Mouse (Mus musculus) CH12.LX (cell line): Measurements from ENCODE around the gene Cacna1h. TPM values are rescaled to one million over a fixed set of nuclear protein-coding genes. Genes with fewer than 3 reads are reported as not detected.

ENCODE experiments used
- DNase-seq: peaks from one replicate; pipeline ENCODE4 v3.0.0-alpha.2; 2013; ENCODE audit errors: extremely low read depth
- H3K27ac ChIP-seq: 2 replicates; pipeline ENCODE4 v1.5.1; 2012; ENCODE audit warnings: low read depth, mild to moderate bottlenecking, control low read depth, moderate library complexity; ENCODE audit not compliant: insufficient read depth
- H3K27me3 ChIP-seq: replicated peaks from 2 replicates; pipeline ENCODE3; 2012; ENCODE audit warnings: inconsistent platforms
- H3K36me3 ChIP-seq, 2 experiments: replicated peaks in 1 of 2; 2 replicates each; pipeline versions ENCODE3 to v1.6.1; 2012; ENCODE audit warnings: inconsistent platforms in 1 of 2, low read length in 1 of 2, mild to moderate bottlenecking in 1 of 2, mixed read lengths in 1 of 2, moderate library complexity in 1 of 2; ENCODE audit not compliant: control insufficient read depth in 1 of 2, insufficient read depth in 1 of 2
- H3K4me1 ChIP-seq, 2 experiments: 2 replicates each; pipeline ENCODE4 v1.6.1; 2012; ENCODE audit warnings: inconsistent platforms in 1 of 2, moderate library complexity in 1 of 2; ENCODE audit not compliant: insufficient read depth in 2 of 2, control insufficient read depth in 1 of 2
- H3K4me2 ChIP-seq: 2 replicates; pipeline ENCODE4 v1.6.1; 2012; ENCODE audit warnings: low read depth, mild to moderate bottlenecking, control low read depth; ENCODE audit not compliant: poor library complexity, insufficient read depth, severe bottlenecking
- H3K4me3 ChIP-seq, 3 experiments: fragments of 150-350 bp in 1 of 3; sonication (generic) in 1 of 3; replicated peaks in 1 of 3; 2 replicates each; pipeline versions ENCODE3 to v1.5.1; 2011 to 2012; ENCODE audit warnings: low read depth in 2 of 3, low read length in 2 of 3, mild to moderate bottlenecking in 2 of 3, moderate library complexity in 2 of 3, control low read depth in 1 of 3, improper control_type of control experiment in 1 of 3, inconsistent platforms in 1 of 3, mixed read lengths in 1 of 3; ENCODE audit not compliant: poor library complexity in 1 of 3
- H3K79me2 ChIP-seq: replicated peaks from 2 replicates; pipeline ENCODE4 v1.6.1; 2012; ENCODE audit warnings: mild to moderate bottlenecking, moderate library complexity; ENCODE audit not compliant: control insufficient read depth, poor library complexity, insufficient read depth, severe bottlenecking; ENCODE audit errors: extremely low read depth
- H3K9ac ChIP-seq: 2 replicates; pipeline ENCODE4 v1.6.1; 2012; ENCODE audit warnings: low read depth, mild to moderate bottlenecking, control low read depth, moderate library complexity; ENCODE audit not compliant: insufficient read depth
- H3K9me3 ChIP-seq: replicated peaks from 2 replicates; pipeline ENCODE3; 2012; ENCODE audit warnings: low read length, inconsistent platforms, mixed read lengths
- CTCF ChIP-seq, 2 experiments: IDR thresholded peaks in 1 of 2; conservative IDR thresholded peaks in 1 of 2; 2 replicates each; pipeline ENCODE4 v1.5.1; 2011 to 2012; ENCODE audit warnings: low read depth in 2 of 2, low read length in 2 of 2, improper control_type of control experiment in 1 of 2, inconsistent platforms in 1 of 2, mild to moderate bottlenecking in 1 of 2, moderate library complexity in 1 of 2
- E2F4 ChIP-seq: IDR thresholded peaks from 2 replicates; pipeline ENCODE4 v1.6.1; 2011; ENCODE audit warnings: low read depth, low read length, improper control_type of control experiment; ENCODE audit not compliant: insufficient replicate concordance
- EP300 ChIP-seq: IDR thresholded peaks from 2 replicates; pipeline ENCODE4 v1.6.1; 2011; ENCODE audit warnings: low read length, improper control_type of control experiment
- GABPA ChIP-seq: IDR thresholded peaks from 2 replicates; pipeline ENCODE4 v1.6.1; 2012; ENCODE audit warnings: low read depth, low read length, improper control_type of control experiment, inconsistent platforms; ENCODE audit not compliant: insufficient replicate concordance
- IRF4 ChIP-seq: IDR thresholded peaks from 2 replicates; pipeline ENCODE4 v1.6.1; 2014; ENCODE audit warnings: low read depth, mild to moderate bottlenecking, inconsistent platforms, low read length, improper control_type of control experiment
- JUN ChIP-seq: IDR thresholded peaks from 2 replicates; pipeline ENCODE4 v1.6.1; 2011; ENCODE audit warnings: low read depth, mild to moderate bottlenecking, low read length, improper control_type of control experiment, moderate library complexity; ENCODE audit not compliant: insufficient read depth
- KAT2A ChIP-seq: IDR thresholded peaks from 2 replicates; pipeline ENCODE4 v1.6.1; 2012; ENCODE audit warnings: low read length, improper control_type of control experiment, inconsistent platforms; ENCODE audit not compliant: insufficient replicate concordance
- MEF2A ChIP-seq: IDR thresholded peaks from 2 replicates; pipeline ENCODE4 v1.6.1; 2014; ENCODE audit warnings: low read depth, mild to moderate bottlenecking, inconsistent platforms, low read length, improper control_type of control experiment, borderline replicate concordance
- PAX5 ChIP-seq: IDR thresholded peaks from 2 replicates; pipeline ENCODE4 v1.6.1; 2012; ENCODE audit warnings: low read length, inconsistent platforms, mixed read lengths
- POLR2A ChIP-seq: IDR thresholded peaks from 2 replicates; pipeline ENCODE4 v1.6.1; 2011; ENCODE audit warnings: low read depth, mild to moderate bottlenecking, improper control_type of control experiment, low read length
- RAD21 ChIP-seq: IDR thresholded peaks from 2 replicates; pipeline ENCODE4 v1.6.1; 2011; ENCODE audit warnings: low read depth, mild to moderate bottlenecking, low read length, improper control_type of control experiment, moderate library complexity
- TBP ChIP-seq: conservative IDR thresholded peaks from 2 replicates; pipeline ENCODE4 v1.6.1; 2011; ENCODE audit warnings: low read depth, low read length, improper control_type of control experiment
- TCF12 ChIP-seq: IDR thresholded peaks from 2 replicates; pipeline ENCODE4 v1.6.1; 2014; ENCODE audit warnings: low read depth, mild to moderate bottlenecking, inconsistent platforms, low read length, improper control_type of control experiment
- USF2 ChIP-seq: conservative IDR thresholded peaks from 2 replicates; pipeline ENCODE4 v1.6.1; 2011; ENCODE audit warnings: low read depth, low read length, improper control_type of control experiment
- ZC3H11A ChIP-seq: IDR thresholded peaks from 2 replicates; pipeline ENCODE4 v1.6.1; 2012; ENCODE audit warnings: low read depth, mild to moderate bottlenecking, inconsistent platforms, low read length, improper control_type of control experiment
- ZNF384 ChIP-seq: IDR thresholded peaks from 2 replicates; pipeline ENCODE4 v1.6.1; 2012; ENCODE audit warnings: low read depth, low read length, improper control_type of control experiment, inconsistent platforms
- dilution Hi-C: fragments of 300-500 bp; cut with MboI; formaldehyde crosslinking; loops from 2 replicates; pipeline ENCODE4 v1.14.3; 2020; ENCODE audit warnings: low sequenced_read_pairs; ENCODE audit not compliant: extremely low pct_unique_long_range_greater_than_20kb, extremely low pct_ligation_motif_present
- in situ Hi-C: fragments of 300-500 bp; cut with MboI; formaldehyde crosslinking; loops from 3 replicates; pipeline ENCODE4 v1.14.3; 2019; ENCODE audit warnings: low sequenced_read_pairs, low pct_ligation_motif_present, low pct_unique_long_range_greater_than_20kb, mixed read lengths
- polyA plus RNA-seq: library from polyadenylated mRNA; unstranded; fragments of >175 nt; gene quantifications from 2 replicates; pipeline ENCODE4 v1.2.1, GENCODE M21; 2012; ENCODE audit warnings: low read depth; ENCODE audit not compliant: insufficient read length
- total RNA-seq, 2 experiments: library from RNA; depleted of rRNA; stranded (reverse); fragments of 300-350 nt in 1 of 2; fragments of >200 nt in 1 of 2; gene quantifications; 2 replicates each; pipeline ENCODE4 v1.2.3; 2012 to 2014

Gene Cacna1h
- total and polyA plus RNA-seq, 3 experiments = 0.04 to 0.21 (median 0.21) TPM

- Histone ChIP-seq H3K36me3 (no peaks in the 10 kb centered on the region), H3K9me3 (no peaks in the 10 kb centered on the region), H3K4me3 (no peak overlapping the region), H3K27me3 (peaks cover 92% of the 10 kb centered on the region), H3K9ac (no peak overlapping the region), H3K79me2 (no peaks in the 10 kb centered on the region), H3K4me2 (no peak overlapping the region), H3K27ac (no peak overlapping the region), H3K4me1 (peaks cover 12 to 22% of the 10 kb centered on the region in 2 experiments)
- dilution Hi-C loops = no loop called here
- TF ChIP-seq USF2 (no peak), EP300 (no peak), TCF12 (no peak)
- DNase-seq = no peak
- in situ Hi-C loops = no loop called here
These were observed 7.6 kb downstream of the Cacna1h start for GRCm38 (mm10) chr17:25425996-25426395.

DNA sequence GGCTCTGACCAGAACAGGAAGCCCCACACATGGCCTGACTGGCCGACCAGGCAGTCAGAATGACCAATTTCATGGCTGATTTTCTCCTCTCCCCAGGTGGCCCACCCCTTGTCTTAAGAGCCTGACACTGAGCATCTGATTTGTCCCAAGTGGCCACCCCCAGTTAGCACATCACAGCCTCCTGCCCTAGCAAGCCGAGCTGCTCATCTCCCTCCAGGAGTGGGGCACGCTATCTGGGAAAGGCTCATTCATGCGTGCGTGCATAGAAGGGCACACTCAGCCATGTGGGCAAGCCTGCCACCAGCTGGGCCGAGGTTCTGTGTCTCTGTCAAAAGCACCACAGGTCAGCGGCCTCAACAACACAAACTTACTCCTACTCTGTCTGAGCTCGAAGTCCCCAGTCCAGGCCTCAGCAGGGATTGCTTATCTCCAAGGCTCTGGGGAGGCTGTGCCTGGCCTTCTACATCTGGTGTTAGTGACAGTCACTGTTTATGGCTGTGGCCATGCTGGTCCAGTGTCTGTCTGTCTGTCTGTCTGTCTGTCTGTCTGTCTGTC, 9.0 kb downstream of the Cacna1h start:
- Histone ChIP-seq H3K27ac (no peak overlapping the region), H3K9me3 (no peaks in the 10 kb centered on the region), H3K4me2 (no peak overlapping the region), H3K36me3 (no peaks in the 10 kb centered on the region), H3K79me2 (no peaks in the 10 kb centered on the region), H3K4me1 (peaks cover 3 to 8% of the 10 kb centered on the region in 2 experiments), H3K9ac (no peak overlapping the region), H3K4me3 (no peak overlapping the region), H3K27me3 (peaks cover 92% of the 10 kb centered on the region)
- TF ChIP-seq E2F4 = no peak
- TF ChIP-seq MEF2A = no peak
- TF ChIP-seq RAD21 = no peak
- no peak for TF ChIP-seq ZC3H11A
- no peak for TF ChIP-seq IRF4
- TF ChIP-seq EP300 = no peak
- no peak for TF ChIP-seq CTCF (conservative IDR thresholded peaks at IDR 0.05 in 1 of 2, IDR thresholded peaks at IDR 0.05 in 1 of 2; ENCODE audit: low read depth in 2 of 2, low read length in 2 of 2)
- no peak for TF ChIP-seq GABPA
- TF ChIP-seq ZNF384 = no peak
- TF ChIP-seq POLR2A = no peak
- DNase-seq = no peak
- dilution Hi-C loops (no loop called here), in situ Hi-C loops (no loop called here)

DNA sequence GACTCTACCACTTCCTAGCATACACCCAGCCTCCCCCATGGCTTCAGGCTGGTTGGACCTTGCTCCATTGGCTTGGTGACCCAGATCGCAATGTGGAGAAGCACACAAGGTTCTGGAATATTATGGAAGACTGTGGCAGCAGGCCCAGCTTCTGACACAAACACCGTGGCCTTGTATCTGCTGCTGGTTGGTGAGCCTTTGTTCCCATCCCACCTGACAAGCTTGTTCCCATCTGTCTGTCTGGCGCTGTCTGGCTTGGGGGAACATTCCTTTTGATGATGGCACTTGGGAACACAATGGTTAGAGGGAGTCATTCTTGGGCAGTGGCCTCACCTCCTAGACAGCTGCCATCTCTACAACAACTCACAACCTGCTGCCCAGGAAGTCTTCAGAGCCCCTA, 12.6 kb downstream of the Cacna1h start:
- no peaks in the 10 kb centered on the region for H3K36me3 ChIP-seq
- dilution Hi-C loops = no loop called here
- TF ChIP-seq TBP (no peak), JUN (no peak), USF2 (no peak), KAT2A (no peak), EP300 (no peak), PAX5 (no peak)
- peaks cover 86% of the 10 kb centered on the region for H3K27me3 ChIP-seq
- H3K79me2 ChIP-seq = no peaks in the 10 kb centered on the region
- H3K4me2 ChIP-seq = no peak overlapping the region
- DNase-seq = no peak
- H3K27ac ChIP-seq = no peak overlapping the region
- no peaks in the 10 kb centered on the region for H3K9me3 ChIP-seq
- no peak overlapping the region for H3K9ac ChIP-seq
- no peak overlapping the region for H3K4me3 ChIP-seq
- in situ Hi-C loops = no loop called here
- no peaks in the 10 kb centered on the region for H3K4me1 ChIP-seq
